Mouse (Mus musculus) left cerebral cortex, adult 8-10 months (tissue): ENCODE measurements at regions not wholly inside any gene's neighbourhood (a gene's known extent, or its start where the extent isn't known, plus 50 kb on each side); places are given as distances from the start of the nearest gene placed in this dataset.
"Not testable (repeated sequence)": the region's sequence is repeated elsewhere in the genome, so short reads cannot be mapped to it uniquely, and the experiment has no call there.

Experiments
- DNase-seq, 2 experiments: peaks; one replicate each; pipeline ENCODE4 v3.0.0; 2022; ENCODE audit warnings: low spot score in 2 of 2

DNA sequence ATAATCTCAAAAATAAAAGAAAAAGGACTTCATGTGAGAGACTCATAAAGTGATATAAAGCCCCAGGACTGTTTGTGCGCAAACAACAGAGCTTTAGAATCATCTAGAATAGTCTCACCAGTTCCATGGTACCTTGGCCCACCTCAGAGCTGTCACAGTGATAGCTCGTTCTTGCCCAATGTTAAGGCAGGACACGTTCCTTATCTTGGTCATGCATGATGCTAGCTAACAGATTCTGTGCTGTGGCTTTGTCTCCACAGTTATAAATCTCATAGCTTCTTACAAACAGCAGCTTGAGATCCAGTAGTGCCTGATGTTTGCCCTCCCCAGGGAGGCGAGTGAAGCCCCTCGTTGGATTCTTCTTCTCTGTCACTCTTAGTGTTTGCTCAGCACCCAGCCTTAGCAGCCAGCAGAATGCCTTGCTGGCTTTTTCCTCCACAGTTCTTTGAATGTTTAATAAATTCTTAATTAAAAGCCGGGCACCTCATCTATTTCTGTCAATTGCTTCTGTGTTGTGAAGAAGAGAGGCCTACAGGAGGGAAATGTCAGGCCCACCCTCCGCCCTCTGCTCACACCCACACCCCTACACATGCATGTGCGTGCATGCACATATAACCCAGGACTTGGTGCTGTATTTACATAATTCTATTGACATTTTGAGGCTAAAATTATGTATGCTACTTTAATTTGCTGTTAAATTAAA is 515.6 kb upstream of the Fam160b2 start:
- DNase-seq: no peak

DNA sequence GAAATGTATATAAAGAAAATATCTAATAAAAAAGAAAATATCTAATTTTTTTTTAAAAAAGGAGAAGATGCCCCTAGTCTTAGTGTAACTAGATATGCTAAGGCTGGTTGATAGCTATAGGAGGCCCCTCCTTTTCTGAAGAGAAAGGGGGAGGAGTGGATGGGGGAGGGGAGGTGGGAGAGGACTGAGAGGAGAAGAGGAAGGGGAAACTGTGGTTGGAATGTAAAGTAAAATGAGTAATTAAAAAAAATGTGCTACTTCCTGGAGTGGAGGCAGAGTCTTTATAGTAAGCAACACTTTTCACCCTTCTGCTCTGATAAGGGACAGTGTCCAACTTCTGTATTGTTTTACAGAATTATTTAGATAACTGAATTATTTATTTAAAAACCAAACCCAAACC is 513.6 kb upstream of the Fam160b2 start:
- no peak for DNase-seq

DNA sequence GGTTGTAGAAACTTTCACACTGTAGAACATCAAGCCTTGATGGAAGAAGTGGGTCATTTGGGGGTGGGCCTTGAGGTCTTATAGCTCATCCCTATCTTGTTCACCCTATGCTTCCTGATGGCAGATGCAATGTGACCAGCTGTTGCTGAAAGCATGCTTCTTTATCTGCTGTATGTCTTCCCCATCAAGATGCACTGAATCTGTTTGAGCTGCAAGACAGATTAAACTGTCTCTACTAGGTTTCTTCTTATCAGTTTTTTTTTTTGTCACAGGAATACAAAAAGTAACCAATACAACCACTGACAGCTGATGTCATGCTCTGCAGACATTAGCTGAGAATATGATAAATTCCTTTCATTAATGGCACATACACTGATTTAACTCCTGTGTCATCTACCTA is 505.0 kb upstream of the Fam160b2 start:
- no peak for DNase-seq

DNA sequence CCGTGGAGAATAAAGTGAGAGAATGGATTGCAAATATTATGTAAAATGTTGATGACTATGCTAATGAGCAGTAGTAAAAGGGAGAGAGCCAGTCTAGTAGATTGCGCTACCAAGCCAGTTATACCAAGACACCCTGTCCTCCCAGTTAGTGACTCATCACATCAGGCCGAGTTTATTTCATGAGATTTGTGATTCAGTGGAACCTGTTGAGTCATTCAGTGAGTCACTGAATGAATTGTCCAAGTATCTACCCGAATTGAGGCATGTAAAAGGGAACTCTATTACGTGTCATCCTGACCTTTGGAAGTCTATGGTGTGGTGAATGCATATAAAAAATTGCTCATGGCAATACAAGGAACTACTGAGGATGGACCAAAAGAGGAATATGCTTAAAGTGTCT is 504.3 kb upstream of the Fam160b2 start:
- DNase-seq: peak in 1 of 2 experiments; percentile 41

DNA sequence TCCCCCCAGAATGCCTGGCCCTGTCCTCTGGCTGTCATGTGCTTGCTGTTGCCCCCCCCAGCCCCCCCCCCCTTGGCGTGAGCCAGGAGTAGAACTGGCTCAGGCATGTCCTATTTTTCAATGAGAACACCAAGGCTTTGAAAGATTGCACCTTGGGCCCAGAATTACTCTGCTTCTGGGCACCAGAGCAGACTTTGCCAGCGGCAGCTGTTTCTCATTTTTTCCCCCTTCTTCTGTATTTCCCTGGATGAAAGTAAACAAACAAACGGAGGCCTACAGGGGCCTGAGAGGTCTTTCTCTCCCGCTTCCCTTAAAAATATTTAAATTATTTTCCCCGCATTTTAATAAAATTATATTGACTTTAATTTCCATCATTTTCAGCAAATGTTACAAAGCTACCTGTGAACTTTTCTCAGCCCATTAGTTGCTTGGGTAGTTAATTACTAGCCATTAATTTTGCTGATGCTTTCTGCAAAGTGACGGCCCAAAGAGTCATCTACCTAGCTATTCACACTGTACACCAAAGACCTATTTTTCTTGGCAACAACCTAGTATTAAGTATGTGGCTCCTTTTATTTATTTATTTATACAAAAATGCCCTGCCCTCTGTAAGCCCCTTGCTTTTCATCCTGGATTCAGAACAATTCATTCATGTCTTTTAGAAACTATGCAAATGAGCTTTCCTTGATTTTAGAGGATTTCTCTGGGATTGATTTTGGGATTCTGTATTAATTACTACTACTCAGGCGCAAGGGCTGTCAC is 496.2 kb upstream of the Fam160b2 start:
- no peak for DNase-seq

DNA sequence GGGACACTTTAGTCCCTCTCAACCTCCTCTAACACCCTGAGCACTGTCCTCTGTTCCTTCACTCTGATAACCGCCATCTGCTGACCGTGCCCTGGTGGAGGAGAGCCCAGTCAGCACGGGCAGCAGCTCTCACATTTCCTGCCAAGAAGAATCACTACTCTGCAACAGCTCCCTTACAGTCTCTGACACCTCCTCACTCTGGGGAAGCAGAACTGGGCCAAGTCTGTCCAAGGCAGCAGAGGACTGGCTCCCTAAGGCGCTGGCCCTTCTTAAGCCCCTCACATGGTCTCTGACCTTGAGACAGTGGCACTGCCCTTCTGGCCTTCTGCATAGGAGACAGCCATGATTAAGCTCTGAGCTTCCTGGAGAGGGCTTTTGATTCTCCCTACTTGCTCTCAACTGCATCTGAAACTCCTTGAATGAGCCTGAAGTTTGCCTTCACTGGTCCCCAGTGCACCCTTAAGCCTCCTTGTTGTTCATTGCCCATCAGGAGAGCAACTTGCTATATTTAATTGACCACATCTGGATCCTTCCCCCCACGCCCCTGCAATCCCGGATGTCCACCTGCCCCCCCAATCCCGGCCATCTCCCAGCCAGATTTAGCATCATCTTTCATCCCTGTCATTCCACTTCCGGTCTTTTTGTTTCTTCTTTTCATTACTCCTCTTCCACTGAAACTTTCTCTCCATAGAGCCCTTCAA is 493.1 kb upstream of the Fam160b2 start:
- DNase-seq: peak; percentile 5 to 8

DNA sequence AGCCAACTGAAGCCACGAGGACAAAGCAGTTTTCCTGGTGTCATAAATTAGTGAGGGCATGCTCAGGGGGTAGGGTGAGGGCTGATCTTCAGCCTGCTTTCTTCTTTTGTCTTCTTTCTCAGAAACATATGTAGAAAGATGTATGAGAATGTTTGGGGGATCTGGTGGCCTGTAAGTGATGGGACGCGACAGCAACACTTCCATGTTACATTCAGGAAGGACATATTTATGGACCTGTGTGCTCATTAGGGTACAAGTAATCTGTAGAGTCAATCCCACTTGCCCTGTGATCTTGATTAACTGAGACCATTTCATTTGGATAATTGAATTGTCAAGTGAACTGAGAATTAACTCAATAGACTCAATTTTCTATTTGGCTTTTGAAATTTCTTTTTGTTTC is 486.1 kb upstream of the Fam160b2 start:
- DNase-seq: no peak

DNA sequence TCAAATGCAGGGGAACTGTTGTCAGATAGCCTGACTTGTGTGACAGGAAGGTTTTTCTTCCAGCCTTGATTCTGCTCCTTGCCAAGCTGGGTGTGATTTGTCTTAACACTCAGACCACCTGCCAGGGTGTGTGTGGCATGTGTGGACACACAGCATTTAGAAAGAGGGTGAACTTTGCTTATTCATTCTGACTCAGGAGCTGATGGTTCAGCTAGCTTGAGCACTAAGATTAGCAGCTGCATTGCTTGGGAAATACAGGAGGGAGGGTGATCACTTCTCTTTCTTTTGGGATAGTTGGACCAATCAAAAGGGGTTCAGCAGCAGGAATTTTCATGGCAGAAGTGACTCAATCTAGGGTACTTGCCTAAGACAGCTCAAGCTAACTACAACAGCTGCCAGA is 482.7 kb upstream of the Fam160b2 start:
- DNase-seq: no peak

DNA sequence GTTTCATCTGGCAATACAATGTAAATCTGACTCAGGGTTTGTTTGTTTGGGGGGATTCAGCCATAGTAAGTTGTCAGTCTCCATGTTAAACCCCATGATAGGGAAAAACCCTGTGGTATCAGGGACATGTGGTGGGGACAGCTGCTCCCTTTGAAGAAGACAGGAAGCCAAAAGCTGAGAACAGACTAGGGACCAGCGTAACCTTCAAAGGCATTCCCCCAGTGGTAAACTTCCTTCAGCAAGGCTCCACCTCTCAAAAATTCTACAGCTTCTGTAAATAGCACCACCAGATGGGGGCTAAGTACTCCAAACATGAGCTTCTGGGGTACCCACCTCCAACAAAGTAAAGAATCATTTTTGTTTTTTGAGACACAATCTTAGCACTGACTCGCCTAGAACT is 476.0 kb upstream of the Fam160b2 start:
- no peak for DNase-seq

DNA sequence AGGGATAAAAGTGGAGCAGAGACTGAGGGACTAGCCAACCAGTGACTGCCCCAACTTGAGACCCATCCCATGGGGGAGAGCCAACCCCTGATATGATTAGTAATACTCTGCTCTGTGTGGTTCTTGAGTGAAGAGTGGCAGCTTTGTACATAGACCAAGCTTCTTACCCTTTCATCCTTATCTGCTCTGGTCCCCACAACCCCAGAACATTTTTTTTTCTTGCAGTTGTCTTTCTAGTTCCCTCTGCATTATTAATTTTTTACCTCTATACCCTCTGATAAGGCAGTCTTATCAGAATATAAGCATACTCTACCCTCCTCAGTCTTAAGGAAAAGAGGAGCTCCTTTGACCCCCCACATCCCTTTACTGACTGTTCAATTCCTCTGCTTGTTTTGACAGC is 474.4 kb upstream of the Fam160b2 start:
- DNase-seq: no peak

DNA sequence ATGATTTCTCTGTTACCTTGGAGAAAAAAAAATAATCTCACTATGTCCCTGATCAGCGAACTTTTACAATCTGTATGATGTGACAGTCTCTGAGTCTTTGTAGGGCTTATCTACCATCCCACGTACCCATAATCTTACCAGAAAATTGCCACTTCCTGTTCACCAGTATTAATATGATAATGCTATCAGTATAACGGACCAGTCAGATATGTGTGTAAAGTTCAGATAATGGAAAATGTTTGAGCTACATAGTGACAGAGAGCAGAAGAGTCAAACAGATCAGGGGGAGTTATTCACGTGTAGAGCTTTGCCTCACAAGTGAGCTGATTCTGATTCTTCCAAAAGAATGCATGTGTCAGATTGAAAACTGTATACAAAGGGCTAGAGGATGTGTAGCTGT is 466.0 kb upstream of the Fam160b2 start:
- DNase-seq: no peak

DNA sequence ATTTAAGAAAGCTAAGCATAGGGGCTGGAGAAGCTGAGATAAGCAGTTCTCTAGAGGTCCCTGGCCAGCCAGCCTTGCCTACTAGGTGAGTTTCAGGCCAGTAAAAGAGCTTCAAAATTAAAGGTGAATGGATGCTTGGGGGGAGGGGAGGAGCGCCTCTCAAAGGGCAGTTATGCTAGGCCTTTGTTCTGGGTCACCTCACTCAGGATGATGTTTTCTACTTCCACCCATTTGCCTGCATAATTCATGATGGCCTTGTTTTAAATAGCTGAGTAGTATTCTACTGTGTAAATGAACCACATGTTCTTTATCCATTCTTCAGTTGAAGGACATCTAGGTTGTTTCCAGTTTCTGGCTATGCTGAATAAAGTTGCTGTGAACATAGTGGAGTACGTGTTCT is 457.0 kb upstream of the Fam160b2 start:
- DNase-seq: no peak

DNA sequence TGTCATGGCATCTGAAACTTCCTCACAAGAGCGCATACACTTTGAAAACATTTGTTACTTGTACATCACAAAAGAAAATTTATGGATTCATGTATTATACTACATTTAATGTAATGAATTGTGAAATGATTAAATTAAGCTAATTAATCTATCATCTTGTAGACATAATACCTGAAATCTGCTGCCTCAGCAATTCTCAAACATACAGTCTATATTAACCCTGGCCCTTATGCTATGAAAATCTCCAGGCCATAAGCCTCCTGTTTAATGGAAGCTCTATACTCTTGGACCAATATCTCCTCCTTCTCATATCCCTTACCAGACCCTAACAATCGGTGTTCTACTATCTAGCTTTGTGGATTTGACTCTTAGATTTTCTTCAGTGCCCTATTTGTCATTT is 455.8 kb upstream of the Fam160b2 start:
- DNase-seq: no peak

DNA sequence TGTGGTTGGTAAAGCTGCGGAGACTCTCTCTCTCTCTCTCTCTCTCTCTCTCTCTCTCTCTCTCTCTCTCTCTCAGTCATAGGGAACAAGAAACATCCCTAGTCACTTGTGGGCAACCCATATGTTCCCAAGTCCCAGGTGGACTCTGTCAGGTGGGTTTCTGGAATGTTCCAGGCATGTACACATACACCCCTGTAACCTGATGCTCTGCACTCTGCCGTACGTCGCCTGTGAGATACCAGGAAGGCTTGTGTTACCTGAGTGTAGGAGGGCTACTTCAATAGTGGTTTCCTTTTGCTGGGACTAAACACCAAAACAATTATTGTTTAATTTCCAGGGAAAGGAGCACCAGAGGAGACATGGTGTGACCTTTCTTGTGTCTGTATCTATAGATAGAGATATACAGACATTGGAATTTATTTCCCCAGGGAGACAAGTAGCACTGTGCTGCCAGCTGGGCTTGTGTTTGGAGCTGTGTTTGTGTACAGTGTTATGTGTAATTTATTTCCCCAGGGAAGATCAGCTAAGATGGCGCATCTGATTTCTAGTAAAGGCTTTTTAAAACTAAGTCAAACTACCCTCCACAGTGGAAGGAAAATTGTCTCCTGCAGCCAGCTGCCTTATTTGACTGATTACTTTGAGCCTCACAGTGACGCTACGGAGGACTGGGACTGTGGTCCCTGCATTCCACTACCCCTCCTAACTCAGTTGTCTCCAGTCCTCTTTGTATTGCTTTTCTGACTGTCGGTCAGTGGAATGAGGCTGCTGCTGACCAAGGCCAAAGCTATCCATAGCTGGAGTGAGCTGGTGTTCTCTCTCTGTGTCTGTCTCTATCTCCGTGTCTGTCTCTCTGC is 454.4 kb upstream of the Fam160b2 start:
- no peak for DNase-seq

DNA sequence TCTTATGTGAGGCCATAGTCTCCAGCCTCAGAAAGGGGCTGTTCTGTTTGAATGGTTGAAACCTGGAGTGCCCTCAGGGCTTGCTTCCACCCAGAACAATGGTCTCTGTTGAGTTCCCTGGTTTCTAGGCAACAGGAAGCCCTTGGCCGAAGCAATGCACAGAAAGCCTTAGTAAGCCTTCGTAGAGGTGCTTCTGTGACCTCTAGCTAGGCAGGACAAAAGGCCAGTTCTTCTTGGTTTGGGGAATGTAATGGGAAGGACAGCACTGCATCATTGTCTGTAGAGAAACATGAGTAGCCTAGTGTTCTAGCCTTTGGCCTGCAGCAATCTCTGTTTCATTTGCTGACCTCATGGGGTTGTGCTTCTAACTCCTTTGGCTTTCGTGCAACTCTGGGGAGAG is 447.5 kb upstream of the Fam160b2 start:
- DNase-seq: peak in 1 of 2 experiments; percentile 49

DNA sequence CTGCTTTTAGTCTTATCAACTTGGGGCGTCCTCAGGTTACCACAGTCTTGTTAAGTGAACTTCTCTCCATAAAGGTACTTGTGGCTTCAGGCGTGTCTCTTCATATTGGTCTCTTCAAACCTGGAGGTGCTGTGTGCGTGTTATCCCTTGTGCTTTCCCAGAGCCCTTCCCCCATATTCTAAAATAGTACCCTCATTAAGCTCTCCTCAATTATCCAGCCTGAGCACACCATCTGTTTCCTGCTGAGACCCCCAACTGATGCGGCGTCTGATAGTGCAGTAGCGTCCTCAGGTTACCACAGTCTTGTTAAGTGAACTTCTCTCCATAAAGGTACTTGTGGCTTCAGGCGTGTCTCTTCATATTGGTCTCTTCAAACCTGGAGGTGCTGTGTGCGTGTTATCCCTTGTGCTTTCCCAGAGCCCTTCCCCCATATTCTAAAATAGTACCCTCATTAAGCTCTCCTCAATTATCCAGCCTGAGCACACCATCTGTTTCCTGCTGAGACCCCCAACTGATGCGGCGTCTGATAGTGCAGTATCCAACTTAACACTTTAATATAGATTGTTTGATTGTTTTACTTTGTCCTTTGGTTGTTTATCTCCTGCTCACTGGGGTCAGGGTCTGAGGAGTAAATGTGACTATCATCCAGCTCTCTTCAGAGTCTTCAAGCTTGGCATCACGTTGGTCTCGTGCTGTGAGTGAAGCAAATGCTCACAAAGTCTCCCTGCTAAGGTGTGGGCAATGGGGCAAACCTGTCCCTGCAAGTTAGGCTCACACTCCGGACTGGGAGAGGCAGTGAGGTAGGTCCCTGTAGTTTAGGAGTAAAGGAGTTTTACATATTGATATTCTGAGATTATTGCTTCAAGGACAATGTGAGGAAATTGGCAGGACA is 444.5 kb upstream of the Fam160b2 start:
- not testable (repeated sequence) for DNase-seq

DNA sequence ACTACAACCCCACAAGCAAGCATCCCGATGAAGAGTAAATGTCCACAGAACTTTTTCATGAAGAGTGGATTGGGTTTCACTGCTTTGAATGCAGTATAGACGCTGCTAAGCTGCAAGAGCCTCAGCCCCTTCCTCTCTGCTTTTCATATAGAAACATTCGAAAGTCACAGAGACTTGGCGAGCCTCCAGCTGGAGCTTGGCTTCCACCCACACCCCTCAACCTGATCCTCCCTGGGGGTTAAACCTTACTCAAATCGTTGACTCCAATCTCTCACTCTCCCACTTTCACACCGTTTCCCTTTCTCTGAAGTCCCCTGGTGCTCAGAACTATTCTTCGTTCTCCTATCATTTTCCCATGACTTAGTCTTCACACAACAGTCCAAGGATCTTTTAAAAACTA is 437.0 kb upstream of the Fam160b2 start:
- no peak for DNase-seq

DNA sequence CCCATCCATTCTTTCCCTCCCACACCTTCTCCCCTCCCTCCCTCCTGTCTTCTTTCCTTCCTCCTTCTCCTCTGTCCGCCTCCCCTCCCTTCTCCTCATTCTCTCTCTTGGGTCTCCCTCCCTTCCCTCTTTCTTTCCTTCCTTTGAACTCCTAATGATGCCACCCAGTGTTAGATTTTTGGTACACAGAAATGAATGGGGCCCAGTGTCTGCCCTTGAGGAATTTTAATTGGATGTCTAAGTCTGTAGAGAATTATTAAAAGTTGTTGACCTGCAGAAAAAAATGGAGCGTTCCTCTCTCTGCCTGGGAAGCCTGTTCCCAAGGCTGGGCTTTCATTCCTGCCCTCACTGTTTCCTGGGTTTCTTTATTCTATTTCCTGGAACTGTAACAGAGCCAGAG is 434.0 kb upstream of the Fam160b2 start:
- no peak for DNase-seq

DNA sequence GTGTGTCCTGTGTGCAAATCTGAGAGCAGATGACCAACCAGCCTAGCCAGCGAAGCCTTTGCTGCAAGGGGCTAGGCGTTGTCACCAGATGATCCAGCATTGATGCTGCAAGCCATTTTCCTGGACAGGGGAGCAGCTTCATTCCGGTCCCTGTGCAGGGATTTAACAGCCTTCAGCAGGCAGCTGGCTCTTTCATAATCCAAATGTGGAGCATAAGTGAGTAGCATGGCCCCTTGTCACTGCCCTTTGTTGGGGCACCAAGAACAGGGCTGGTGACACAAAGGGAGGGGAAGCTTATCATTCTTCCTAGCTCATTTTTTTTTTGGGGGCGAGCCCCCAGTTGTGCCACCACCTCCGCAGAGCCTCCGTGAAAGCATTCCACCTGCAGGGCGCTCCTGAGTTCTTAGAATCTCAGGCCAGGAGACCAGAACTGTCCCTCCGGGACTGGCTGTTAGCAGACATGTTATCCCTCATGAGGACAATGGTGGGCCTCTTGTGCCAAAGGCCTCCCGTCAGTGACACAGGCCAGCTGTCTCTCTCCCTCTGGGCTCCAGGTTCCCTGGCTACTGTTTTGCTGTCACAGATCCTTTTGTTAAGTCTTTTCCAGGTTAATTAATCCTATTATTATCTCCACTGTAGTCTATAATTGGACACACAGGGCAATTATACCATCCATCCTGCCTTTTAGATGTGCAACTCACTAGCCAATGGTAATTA is 430.7 kb upstream of the Fam160b2 start:
- no peak for DNase-seq
